Mouse (Mus musculus) limb, embryonic 13.5 days (tissue): ENCODE measurements around the gene Smarce1. TPM values are rescaled to one million over a fixed set of nuclear protein-coding genes. Genes with fewer than 3 reads are reported as not detected.

Experiments used
- ATAC-seq: fragments of 200-750 bp; cut with Nextera tagmentation; 2 replicates; pipeline ENCODE4 v1.8.0; 2017; ENCODE audit warnings: low read depth, moderate number of reproducible peaks, moderate TSS enrichment; ENCODE audit not compliant: low FRiP score
- H3K27ac ChIP-seq: fragments of 300-500 bp; sonication (generic); 2 replicates; pipeline ENCODE4 v1.5.1; 2015; ENCODE audit warnings: inconsistent platforms, mild to moderate bottlenecking, moderate library complexity
- H3K27me3 ChIP-seq: fragments of 300-500 bp; sonication (generic); 2 replicates; pipeline ENCODE4 v1.6.1; 2015; ENCODE audit warnings: mild to moderate bottlenecking, inconsistent platforms
- H3K36me3 ChIP-seq: fragments of 300-500 bp; sonication (generic); 2 replicates; pipeline ENCODE4 v1.6.1; 2015; ENCODE audit warnings: inconsistent platforms, mild to moderate bottlenecking, moderate library complexity
- H3K4me1 ChIP-seq: fragments of 300-500 bp; sonication (generic); 2 replicates; pipeline ENCODE4 v1.6.1; 2015; ENCODE audit warnings: inconsistent platforms
- H3K4me2 ChIP-seq: fragments of 300-500 bp; sonication (generic); replicated peaks from 2 replicates; pipeline ENCODE4 v1.6.1; 2015; ENCODE audit warnings: inconsistent platforms, mild to moderate bottlenecking, moderate library complexity
- H3K4me3 ChIP-seq: fragments of 300-500 bp; sonication (generic); 2 replicates; pipeline ENCODE4 v1.5.1; 2015; ENCODE audit warnings: moderate library complexity, mild to moderate bottlenecking, inconsistent platforms
- H3K9ac ChIP-seq: fragments of 300-500 bp; sonication (generic); 2 replicates; pipeline ENCODE4 v1.6.1; 2015; ENCODE audit warnings: mild to moderate bottlenecking, inconsistent platforms
- H3K9me3 ChIP-seq: fragments of 300-500 bp; sonication (generic); 2 replicates; pipeline ENCODE4 v1.6.1; 2016; ENCODE audit warnings: inconsistent platforms
- WGBS: fragments of 180-500 bp; shearing (Covaris S2); methylation state at CpG from one replicate; pipeline ENCODE4 v1.1.7; 2015; 5-methylcytosine and 5-hydroxymethylcytosine counted together
- polyA plus RNA-seq: library from polyadenylated mRNA; unstranded; fragments of >200 nt; fragmentation: Nextera tagmentation; extraction: Ambion mirVana; gene quantifications from 2 replicates; pipeline ENCODE4 v1.2.1, GENCODE M21; 2015

The Smarce1 gene
- 327 and 346 TPM in 2 replicates for polyA plus RNA-seq

DNA sequence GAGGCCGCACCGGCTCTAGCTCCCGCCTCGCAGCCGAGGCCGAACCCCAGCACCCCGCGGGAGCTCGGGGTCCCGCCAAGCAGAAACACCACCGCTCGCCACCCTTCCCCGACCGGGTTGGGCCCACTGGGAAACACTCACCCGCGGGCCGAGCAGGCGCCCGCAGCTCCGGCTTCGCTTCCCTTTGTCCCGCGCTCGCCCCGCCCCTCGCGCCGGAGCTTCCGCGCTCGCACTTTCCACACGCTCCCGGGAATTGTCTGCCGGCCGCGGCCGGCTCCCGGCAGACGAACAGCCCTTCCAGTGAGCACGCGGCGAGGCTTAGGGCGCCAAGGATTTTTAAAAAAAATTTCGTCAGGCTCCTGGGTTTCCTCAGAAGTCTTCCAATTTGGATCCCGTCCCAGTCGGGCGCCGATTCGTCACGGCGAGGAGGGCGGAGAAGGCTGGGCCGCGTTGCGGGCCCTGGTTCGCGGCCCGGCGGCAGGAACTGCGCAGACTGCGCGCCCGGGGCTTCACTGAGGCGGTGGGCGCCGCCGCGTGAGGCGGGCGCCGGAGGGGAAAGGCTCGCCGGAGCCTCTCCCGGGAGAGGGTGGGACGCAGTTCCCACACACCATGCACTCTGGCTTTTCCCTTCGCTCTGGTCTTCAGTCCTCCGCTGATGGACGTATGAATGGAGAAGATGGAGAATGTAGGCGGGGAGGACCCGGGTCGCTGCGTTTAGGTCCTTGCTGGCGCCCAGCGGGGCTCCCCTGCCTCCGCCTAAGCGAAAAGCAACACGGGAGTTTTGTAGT lies at the start of gene Smarce1:
TSS of gene Smarce1 (minus strand) at position 757 of the 788 bp plus-strand sequence.
- WGBS: under 1% methylated on average over 80 of the region's 87 CpGs
- H3K27ac ChIP-seq: peak within 1 kb of the TSS; percentile 99
- peak; percentile 88 for ATAC-seq
- peak within 1 kb of the TSS; percentile 78 for H3K4me2 ChIP-seq
- no peaks in the 10 kb centered on the region for H3K9me3 ChIP-seq
- peaks cover 22% of the 10 kb centered on the region for H3K36me3 ChIP-seq
- H3K9ac ChIP-seq: peak within 1 kb of the TSS; percentile 99
- peaks cover 28% of the 10 kb centered on the region for H3K4me1 ChIP-seq
- peak within 1 kb of the TSS; percentile 82 for H3K4me3 ChIP-seq
- H3K27me3 ChIP-seq: no peaks in the 10 kb centered on the region

DNA sequence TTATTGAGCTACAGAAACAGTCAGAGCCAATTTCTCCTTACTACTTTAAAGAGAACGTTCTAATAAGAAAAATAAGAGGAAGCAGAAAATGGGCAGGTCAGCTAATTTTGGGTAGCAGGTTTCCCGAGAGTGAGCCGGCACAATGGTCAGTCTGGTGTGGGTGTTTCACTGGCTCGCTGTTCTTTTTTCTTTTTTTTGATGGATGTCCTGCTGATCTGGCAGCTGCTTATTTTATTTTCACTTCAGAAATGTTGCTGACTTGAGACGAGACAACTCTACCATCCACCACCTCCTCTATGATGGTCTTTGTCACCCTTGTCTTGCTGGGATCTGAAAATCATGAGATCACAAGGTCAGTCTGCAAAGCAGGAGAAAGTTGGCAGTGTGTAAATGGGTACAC lies 49.2 kb upstream of the Smarce1 start:
- Histone ChIP-seq H3K9ac (no peak overlapping the region), H3K9me3 (no peaks in the 10 kb centered on the region), H3K27me3 (no peaks in the 10 kb centered on the region), H3K4me1 (peaks cover 18% of the 10 kb centered on the region), H3K4me2 (no peak overlapping the region), H3K4me3 (no peak overlapping the region), H3K27ac (no peak overlapping the region), H3K36me3 (no peaks in the 10 kb centered on the region)
- no peak for ATAC-seq
- 63% methylated on average over 5 of the region's 5 CpGs for WGBS

DNA sequence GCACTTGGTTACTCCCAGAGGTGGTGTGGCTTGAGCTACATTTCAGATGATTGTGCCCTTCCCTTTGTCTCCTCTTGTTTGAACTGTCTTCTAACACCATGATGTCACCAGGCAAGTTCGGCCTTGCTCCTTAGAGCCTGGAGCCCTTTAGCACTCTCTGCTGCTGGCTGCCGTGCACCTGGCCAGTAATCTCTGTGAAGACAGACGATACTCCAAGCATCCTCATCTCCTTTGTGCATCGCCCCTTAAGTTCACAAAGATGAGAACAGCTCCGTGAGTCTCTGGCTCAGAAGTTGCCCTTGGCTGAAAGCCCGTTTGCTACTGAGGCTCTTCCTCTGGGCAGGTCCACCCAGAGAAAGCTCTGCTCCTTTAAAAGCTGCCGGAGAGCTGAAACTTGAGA lies 46.0 kb upstream of the Smarce1 start:
- Histone ChIP-seq H3K9me3 (no peaks in the 10 kb centered on the region), H3K9ac (0 out of 2 replicates have a peak overlapping the region, but pooled peaks have one; percentile 1), H3K4me2 (peak overlapping the region; percentile 25; the same call in 1 of the 2 replicates), H3K27ac (no peak overlapping the region), H3K27me3 (no peaks in the 10 kb centered on the region), H3K36me3 (no peaks in the 10 kb centered on the region), H3K4me3 (no peak overlapping the region), H3K4me1 (peaks cover 11% of the 10 kb centered on the region)
- ATAC-seq: no peak
- 29% methylated on average over 7 of the region's 7 CpGs for WGBS

DNA sequence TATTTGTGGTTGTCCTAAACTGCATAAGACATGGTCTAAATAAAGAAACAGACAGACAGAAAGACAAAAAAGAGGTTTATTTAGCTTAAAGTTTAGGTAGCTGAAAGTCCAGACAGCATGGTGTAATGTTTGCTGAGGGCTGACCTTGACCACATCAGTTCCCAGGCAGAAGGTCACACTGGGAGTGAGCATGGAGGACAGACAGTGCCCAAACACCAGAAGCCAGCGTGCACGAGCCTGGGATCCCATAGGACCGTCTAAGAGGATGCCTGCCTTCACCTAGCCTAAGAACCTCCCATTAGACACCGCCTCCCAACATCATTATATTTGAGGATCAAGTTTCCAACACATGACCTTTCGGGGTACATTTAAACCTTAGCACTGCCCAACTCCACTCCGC lies 44.8 kb upstream of the Smarce1 start:
- Histone ChIP-seq H3K36me3 (no peaks in the 10 kb centered on the region), H3K27ac (no peak overlapping the region), H3K4me3 (no peak overlapping the region), H3K9ac (no peak overlapping the region), H3K4me2 (no peak overlapping the region), H3K27me3 (no peaks in the 10 kb centered on the region), H3K9me3 (no peaks in the 10 kb centered on the region), H3K4me1 (peaks cover 11% of the 10 kb centered on the region)
- WGBS: 62% methylated on average over 6 of the region's 6 CpGs
- ATAC-seq: no peak

DNA sequence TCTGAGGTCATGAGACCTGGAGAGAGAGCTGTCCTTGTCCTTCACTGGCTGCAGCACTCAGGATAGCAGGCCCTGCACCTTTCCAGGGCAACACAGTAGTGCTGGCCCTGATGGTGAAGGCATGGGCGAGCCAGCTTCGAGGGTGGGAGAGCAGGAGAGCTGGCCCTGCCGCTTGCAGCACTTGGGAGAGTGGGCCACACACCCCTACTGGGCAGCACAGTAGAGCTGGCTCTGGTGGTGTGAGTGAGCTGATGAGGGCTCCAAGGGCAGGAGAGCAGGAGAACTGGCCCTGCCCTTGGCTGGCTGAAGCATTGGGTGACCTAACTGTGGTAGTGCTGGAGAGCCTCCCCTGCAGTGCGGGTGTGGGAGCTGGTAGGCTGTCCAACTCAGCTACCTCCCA lies 41.9 kb upstream of the Smarce1 start:
- 84% methylated on average over 4 of the region's 4 CpGs for WGBS
- no peaks in the 10 kb centered on the region for H3K9me3 ChIP-seq
- no peaks in the 10 kb centered on the region for H3K36me3 ChIP-seq
- H3K27me3 ChIP-seq: no peaks in the 10 kb centered on the region
- H3K4me3 ChIP-seq: no peak overlapping the region
- H3K9ac ChIP-seq: no peak overlapping the region
- no peak overlapping the region for H3K4me2 ChIP-seq
- H3K4me1 ChIP-seq: peaks cover 28% of the 10 kb centered on the region
- ATAC-seq: no peak
- H3K27ac ChIP-seq: no peak overlapping the region

DNA sequence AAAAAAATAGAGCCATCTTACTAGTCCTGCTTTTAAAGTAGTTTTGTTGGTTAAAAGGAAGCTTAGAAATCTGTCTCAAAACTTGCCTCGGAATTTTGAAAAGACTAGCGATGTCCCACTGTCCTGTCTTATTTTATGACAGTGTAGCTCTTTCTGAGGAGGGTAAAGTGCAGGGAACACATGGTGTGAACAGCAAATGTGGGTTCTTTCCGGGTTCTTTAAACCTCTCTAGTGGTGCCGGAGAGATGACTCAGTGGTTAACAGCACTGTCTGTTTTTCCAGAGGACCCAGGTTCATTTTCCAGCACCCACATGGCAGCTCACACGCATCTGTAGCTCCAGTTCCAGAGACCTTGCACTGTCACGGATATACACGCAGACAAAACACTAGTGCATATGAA lies 38.4 kb upstream of the Smarce1 start:
- no peak overlapping the region for H3K9ac ChIP-seq
- H3K36me3 ChIP-seq: no peaks in the 10 kb centered on the region
- H3K4me2 ChIP-seq: no peak overlapping the region
- no peaks in the 10 kb centered on the region for H3K27me3 ChIP-seq
- no peak for ATAC-seq
- no peak overlapping the region for H3K27ac ChIP-seq
- H3K4me1 ChIP-seq: peaks cover 16% of the 10 kb centered on the region
- H3K4me3 ChIP-seq: no peak overlapping the region
- 65% methylated on average over 7 of the region's 7 CpGs for WGBS
- H3K9me3 ChIP-seq: no peaks in the 10 kb centered on the region

DNA sequence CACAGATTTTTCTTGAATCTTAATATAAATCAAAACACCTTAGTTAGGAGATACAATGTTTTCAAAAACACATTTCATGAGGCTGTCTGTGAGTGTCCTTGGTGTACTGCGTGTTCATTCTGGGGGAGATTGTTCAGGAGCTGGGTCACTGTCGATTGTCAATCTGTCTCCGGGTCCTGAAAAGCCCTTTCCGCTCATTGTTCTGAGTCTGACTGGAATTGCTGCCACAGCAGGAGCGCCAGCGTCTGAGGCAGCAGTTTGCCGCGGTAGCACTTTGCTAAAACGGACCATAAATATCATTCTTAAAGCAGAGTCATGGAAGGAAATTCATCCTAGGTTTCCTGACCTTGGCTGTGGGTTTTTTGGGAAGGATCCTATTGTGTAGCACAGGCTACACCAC lies 35.0 kb upstream of the Smarce1 start:
- ATAC-seq: no peak

DNA sequence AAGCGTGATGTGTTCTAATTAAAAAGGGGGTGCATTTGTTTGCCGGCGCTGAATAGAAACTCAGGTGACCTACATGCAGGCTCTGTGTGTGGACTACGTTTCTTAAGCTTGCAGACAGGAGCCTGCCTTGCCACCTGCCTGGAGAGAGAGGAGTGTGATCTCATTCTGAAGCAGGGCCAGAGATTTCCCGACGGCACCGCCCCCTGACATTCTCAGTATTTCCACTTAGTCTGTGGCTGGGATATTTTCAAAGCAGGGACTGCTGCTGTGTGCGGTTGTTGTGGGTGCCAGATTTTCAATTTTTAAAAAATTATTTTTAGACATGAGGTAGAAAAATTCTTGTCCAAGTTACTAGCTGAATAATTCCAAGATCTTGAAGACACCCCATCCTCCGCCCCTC lies 34.4 kb upstream of the Smarce1 start:
- Histone ChIP-seq H3K9ac (no peak overlapping the region), H3K9me3 (no peaks in the 10 kb centered on the region), H3K4me2 (no peak overlapping the region), H3K27me3 (no peaks in the 10 kb centered on the region), H3K36me3 (no peaks in the 10 kb centered on the region), H3K4me3 (no peak overlapping the region), H3K4me1 (peaks cover 16% of the 10 kb centered on the region), H3K27ac (no peak overlapping the region)
- no peak for ATAC-seq
- WGBS: 65% methylated on average over 9 of the region's 9 CpGs

More for the DNA sequence above, 35.0 kb upstream of the Smarce1 start:
- H3K9me3 ChIP-seq: no peaks in the 10 kb centered on the region
- no peak overlapping the region for H3K9ac ChIP-seq
- no peaks in the 10 kb centered on the region for H3K36me3 ChIP-seq
- H3K4me1 ChIP-seq: peaks cover 16% of the 10 kb centered on the region
- H3K4me2 ChIP-seq: no peak overlapping the region
- no peak overlapping the region for H3K27ac ChIP-seq
- no peak overlapping the region for H3K4me3 ChIP-seq
- 62% methylated on average over 9 of the region's 9 CpGs for WGBS
- H3K27me3 ChIP-seq: no peaks in the 10 kb centered on the region

DNA sequence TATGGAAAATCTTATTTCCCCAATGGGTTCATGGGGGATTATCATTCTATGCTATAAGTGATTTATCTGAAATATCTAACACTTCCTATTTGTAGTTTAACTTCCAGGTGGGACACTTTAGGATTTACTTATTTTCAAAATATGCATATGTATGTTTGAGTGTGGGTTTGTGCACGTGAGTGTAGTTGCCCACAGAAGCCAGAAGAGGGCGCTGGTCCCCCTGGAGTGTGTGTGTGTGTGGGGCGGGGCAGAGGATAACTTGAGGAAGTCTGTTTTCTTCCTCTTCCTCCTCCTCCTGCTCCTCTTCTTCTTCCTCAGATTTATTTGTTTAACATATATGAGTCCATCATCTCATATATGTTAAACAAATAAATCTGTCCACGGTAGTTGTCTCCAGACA lies 25.4 kb upstream of the Smarce1 start:
- 73% methylated on average over 4 of the region's 4 CpGs for WGBS
- ATAC-seq: no peak
- no peaks in the 10 kb centered on the region for H3K27me3 ChIP-seq

DNA sequence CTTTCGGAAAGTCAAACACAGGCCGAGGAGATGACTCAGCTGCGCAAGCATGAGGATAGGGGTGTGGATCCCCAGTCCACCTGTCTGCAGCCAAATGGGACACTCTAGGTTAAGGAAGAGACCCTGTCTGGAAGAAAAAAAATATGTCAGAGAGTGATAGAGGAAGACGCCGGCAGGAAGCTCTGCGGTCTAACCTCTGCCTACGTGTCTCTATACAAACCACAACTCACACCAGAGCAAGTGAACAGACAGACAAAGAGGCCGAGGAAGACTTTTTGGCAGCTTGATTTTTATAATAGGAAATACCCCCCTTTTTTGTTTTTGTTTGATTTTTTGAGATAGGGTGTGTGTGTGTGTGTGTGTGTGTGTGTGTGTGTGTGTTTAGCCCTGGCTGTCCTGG lies 24.5 kb upstream of the Smarce1 start:
- H3K36me3 ChIP-seq: no peaks in the 10 kb centered on the region
- H3K4me3 ChIP-seq: no peak overlapping the region
- ATAC-seq: no peak
- no peaks in the 10 kb centered on the region for H3K4me1 ChIP-seq
- H3K27me3 ChIP-seq: no peaks in the 10 kb centered on the region
- H3K4me2 ChIP-seq: no peak overlapping the region
- WGBS: 96% methylated on average over 8 of the region's 8 CpGs
- H3K27ac ChIP-seq: no peak overlapping the region
- H3K9ac ChIP-seq: no peak overlapping the region
- no peaks in the 10 kb centered on the region for H3K9me3 ChIP-seq

More for the DNA sequence above, 25.4 kb upstream of the Smarce1 start:
- Histone ChIP-seq H3K4me3 (no peak overlapping the region), H3K9ac (no peak overlapping the region), H3K4me1 (no peaks in the 10 kb centered on the region), H3K4me2 (no peak overlapping the region), H3K36me3 (no peaks in the 10 kb centered on the region), H3K27ac (no peak overlapping the region), H3K9me3 (no peaks in the 10 kb centered on the region)

DNA sequence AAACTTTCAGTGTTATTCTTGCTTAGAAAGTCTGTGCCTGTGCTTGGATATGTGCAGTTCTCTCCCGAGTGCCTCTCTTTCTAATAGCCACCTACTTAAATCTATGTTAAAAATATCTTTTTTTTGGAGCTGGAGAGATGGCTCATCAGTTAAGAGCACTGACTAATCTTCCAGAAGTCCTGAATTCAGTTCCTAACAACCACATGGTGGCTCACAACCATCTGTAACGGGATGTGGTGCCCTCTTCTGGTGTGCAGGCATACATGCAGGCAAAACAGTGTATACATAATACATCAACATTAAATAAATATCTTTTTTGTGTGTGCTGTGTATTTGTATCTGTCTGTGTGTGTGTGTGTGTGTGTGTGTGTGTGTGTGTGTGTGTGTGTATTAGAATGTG lies 23.1 kb upstream of the Smarce1 start:
- Histone ChIP-seq H3K4me3 (no peak overlapping the region), H3K4me2 (no peak overlapping the region), H3K4me1 (no peaks in the 10 kb centered on the region), H3K9ac (no peak overlapping the region), H3K27me3 (no peaks in the 10 kb centered on the region), H3K27ac (no peak overlapping the region), H3K9me3 (no peaks in the 10 kb centered on the region), H3K36me3 (no peaks in the 10 kb centered on the region)
- WGBS: 63% methylated on average over 2 of the region's 2 CpGs
- no peak for ATAC-seq

DNA sequence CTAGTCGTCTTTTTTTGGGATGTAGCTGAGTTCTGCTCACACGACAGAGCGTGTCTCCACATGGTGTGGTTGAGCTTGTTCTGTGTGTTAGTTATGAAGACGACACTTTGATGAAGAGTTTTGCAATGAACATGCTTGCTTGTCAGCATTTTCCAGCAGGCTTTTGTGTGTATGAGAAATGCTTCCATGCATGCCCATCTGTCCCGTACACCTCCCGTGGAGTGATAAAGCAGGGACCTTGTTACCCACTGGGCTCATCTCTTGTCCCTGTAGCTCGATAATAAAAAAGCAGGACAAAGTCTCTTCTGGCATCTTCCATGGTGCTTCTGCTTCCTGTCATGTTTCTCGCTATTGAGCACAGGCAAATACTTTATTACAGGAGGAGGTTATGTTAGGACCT lies 21.9 kb upstream of the Smarce1 start:
- ATAC-seq: no peak
- Histone ChIP-seq H3K36me3 (no peaks in the 10 kb centered on the region), H3K9me3 (no peaks in the 10 kb centered on the region), H3K4me3 (no peak overlapping the region), H3K4me2 (no peak overlapping the region), H3K9ac (no peak overlapping the region), H3K27ac (no peak overlapping the region), H3K4me1 (no peaks in the 10 kb centered on the region), H3K27me3 (no peaks in the 10 kb centered on the region)
- whole genome bisulfite sequencing: 66% methylated on average over 8 of the region's 8 CpGs

DNA sequence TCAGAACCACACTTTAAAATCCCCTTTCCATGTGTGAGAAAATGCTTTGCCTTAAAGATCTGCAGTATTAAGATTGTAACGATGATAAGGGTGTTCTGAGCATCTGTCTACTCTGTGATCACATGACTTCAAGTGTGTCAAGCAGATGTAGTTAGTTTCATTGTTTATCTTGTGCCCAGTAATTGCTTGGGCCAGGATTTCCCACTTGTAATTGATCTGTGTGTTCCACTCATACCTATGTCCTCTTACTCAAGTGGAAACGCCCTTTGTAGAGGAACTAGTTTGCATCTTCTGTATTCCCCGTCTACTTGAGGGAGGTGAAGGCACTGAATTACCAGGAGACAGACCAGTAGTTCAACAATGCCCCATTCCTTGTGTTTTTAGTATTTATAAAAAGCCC lies 19.8 kb upstream of the Smarce1 start:
- Histone ChIP-seq H3K36me3 (no peaks in the 10 kb centered on the region), H3K4me3 (no peak overlapping the region), H3K27me3 (no peaks in the 10 kb centered on the region), H3K27ac (no peak overlapping the region), H3K9ac (no peak overlapping the region), H3K4me1 (no peaks in the 10 kb centered on the region), H3K4me2 (no peak overlapping the region), H3K9me3 (no peaks in the 10 kb centered on the region)
- no peak for ATAC-seq
- WGBS: 65% methylated on average over 3 of the region's 3 CpGs
